Mouse (Mus musculus) Muller cell, postnatal 12 days (primary cell): ENCODE data around the gene Unc13b.

Experiments
- DNase-seq: peaks from one replicate; pipeline ENCODE4 v3.0.0-alpha.2; 2015; ENCODE audit errors: inconsistent ontology term

The Unc13b gene

DNA sequence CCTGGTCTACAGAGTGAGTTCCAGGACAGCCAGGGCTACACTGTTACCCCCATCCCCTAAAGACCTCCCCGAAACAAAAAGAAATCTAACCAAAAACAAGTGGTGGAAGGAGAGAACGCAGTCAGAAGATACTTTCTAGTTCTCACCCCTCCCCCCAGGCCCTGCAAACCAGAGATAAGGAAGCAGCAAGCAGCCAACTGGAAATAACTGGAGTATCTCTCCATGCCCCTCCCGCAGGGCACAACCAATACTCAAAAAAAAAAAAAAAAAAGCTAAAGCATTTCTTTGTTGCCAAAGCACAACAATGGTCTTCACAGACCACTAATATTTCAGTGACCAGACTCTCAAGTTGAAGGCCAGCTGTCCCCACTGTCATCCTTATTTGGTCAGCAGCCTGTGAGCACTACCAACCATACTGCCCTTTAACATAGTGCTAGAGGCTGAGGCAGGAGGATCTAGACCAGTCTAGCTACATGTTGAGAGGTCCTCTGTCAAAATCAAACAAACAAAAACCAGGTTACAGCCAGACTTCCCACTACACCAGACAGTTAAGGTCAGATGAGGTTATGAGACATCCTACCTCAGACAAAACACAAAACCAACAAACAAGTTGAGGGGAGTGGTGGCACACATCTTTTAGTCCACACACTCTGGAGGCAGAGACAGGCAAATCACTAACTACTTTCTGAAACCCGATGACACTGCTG is 20.7 kb upstream of the Unc13b start:
- DNase-seq: no peak

DNA sequence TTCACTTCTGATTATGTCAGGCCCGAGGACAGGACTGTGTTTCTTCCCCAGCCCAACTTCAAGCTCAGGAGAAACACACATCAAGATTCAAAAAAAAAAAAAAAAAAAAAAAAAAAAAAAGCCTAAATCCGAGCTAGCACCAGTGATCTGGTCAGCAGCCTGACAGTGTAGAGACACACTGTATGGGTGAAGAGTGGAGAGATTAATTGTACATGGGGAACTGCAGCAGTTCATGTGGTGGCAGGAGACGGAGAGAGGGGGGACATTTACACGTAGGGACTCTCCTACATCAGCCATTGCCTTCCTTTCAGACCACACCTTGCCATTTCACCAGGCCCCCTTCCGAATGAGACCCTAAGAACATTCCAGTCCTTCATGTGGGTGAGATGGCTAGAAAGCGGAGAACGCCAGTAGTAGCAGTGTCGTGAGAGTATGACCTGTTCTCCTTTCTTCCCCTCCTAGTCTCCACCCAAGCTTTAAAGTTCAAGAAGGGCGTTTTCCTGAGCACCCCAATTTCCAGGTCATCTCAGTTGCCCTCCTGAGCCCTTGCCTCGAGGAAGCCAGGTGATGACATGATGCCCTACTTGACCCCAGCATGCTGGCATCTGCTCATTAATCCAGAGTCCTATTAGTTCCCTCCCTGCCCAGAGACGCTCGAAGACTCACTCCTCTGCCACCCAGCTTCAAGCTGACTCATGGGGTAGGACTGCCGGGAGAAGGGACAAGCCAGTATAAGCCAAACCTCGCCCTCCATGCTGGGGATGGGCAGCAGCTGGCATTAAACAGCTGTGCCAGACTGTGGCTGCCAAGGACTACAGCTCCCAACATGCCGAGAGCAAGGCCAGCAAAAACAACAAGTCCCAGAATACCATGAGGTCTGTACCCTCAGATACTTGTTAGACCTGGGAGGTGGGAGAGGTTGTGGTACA is 19.9 kb upstream of the Unc13b start:
- DNase-seq: peak; percentile 79

DNA sequence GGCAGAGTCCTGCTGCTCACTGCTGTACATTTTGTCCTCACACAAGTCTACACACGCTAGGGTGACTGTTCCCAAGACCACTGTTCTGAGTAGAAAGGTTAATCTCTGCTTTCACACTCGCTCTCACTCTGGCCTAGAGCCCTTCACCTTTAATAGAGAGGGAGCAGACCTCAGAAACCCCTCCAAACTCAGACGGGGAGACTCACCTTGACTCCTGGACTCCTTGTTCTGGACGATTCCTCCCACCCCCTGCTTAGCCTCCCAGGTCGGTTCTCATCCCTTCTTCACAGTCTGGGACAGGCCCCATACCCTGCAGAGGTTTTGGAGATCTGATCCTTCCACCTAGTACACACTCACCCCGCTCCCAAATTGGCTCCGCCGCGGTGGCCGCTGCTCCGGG is 19.1 kb upstream of the Unc13b start:
- DNase-seq: peak; percentile 35

DNA sequence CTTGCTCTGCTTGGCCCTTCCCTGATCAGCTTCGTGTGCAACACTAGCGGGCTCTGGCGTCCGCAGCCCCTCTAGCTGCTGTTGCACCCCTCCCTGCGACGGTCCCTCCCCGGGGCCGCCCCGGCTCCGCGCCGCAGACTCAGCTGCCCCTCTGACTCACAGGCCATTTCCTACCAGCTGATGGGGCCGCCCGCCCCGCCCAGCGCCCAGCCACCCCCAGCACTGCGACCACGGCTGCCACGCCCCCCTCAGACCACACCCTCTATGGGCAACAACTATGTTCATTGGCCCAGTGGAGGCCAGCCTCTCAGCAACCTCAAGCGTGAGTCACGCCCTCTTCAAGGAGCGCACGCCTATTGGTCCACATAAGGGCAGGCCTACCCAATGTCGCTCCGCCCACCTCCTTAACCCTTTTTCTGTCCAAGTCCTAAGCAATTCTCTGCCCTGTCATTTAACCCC is 18.6 kb upstream of the Unc13b start:
- peak; percentile 100 for DNase-seq

DNA sequence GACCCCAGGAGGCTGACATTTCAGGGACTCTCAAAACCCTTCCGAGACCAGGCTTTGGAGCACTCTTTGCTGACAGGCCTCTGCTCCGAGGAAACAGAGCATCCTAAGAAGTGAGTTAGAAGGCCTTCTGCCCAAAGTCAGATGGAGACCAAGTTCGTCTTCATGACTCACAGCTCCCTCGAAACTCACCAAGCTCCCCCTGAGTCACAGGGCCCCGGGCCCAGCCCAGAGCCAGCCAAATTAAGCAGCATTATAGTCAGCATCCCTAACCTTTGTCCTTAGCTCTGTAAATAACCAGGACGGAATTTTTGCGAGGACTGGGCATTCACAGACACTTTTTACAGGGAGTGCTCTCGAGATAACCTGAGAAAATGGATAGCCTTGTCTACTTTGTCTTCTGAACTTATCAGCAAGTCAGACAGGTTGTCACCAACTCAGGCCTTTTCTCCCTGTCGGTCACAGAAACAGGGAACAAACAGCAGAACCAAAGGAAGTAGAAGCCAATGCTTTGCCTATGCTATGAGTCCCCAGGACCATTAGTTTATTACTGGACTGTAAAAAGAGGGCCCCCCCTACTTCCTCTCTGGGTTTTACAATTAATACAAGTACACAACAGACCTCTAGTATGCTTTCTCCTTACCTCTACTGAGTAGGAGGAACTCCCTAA is 17.7 kb upstream of the Unc13b start:
- DNase-seq: peak; percentile 68

DNA sequence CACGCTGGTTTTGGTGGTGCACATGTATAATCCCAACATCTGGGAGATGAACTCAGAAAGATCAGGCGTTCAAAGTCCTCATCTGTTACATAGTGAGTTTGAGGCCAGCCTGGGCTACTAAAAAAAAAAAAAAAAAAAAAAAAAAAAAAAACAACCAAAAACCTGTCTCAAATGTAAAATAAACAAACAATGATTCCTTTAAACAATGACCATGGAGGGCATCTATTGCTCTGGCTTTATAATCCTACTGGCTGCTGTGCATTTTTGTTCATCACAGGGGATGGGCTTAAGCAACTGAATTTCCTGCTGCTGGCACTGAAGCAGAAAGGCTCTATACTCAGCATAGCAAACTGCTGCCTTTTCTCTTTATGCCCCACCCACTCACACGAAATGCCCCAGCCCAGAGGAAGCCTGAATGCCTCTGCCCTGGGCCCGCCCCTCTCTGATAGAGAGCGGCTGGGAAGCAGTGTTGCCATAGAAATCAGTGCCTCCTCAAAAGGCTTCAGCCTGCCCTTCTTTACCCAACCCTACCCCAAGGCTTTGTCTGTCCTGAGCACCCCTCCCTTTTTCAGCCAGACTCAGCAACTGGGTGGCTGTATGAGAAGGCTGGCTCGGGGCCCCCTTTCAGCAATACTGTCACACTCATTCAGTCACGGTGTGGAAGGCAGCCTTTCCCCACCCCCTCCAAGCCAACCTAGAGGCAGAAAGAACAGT is 15.0 kb upstream of the Unc13b start:
- peak; percentile 94 for DNase-seq

DNA sequence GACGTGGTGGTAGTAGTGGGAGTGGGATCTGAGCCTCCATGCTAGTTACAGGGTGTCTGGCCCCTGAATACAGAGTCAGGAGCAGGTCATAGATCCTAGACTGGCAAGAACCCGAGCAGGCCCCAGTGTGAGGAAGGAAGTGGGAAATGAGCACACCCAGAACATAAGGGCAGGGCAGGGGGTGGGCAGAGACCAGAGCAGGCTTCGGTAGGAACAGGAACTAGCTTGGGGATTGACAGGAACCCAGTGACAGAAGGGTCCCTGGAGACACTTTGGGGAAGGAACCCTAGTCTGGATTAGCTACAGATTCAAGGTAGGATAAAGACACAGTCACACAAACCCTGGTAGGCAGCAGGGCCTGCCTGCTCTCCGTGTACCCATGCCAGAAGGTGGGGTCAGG is 14.1 kb upstream of the Unc13b start:
- DNase-seq: peak; percentile 19

DNA sequence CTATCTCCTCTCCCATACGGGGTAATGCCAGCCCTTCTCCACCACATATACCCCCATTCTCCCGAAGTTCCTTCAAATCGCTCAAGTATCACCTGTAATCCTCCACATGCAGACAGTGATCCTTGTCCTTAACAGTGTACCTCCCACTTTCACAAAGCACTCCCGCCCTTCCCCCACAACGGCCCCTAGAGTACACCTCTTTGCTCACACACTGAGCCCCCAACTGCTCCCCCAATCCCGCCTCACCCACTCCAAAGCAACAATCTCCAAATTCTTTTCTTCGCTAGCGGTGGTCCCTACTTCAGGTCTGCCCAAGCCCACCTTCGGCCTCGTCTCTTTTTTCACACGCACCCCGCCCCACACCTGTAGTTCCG is 13.5 kb upstream of the Unc13b start:
- DNase-seq: no peak

DNA sequence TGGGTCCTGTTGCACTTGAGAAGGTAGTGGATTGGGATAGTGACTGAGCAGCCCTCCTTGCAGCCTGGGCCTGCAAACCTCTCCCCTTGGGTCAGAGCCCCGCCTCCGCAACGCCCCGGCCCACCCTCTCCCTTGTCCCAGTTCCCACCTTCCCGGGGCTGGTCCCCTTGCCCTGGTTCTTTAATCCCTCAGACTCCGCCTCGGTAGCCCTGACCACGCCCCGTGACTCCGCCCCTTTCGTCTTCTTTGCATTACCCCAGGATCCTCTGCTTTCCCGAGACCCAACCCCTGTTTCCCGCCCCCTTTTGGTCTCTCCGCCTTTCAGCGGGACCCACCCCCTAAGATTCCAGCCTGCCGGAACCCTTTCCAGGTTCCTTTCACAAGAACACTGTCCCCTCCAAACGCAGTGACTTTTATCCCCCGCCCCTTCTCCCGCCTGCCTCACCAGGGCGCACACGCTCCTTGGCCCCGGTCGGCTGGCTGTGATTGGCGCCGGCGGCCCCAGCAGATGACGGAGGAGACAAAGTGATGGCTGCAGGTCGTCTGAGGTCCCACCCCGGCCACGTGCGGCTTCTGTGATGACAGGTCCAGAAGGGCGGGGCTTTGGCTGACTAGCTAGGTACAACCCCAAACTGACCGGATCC is 13.0 kb upstream of the Unc13b start, which contains the start of gene Fam214b:
Fam214b (minus strand) TSS at position 562 of the 644 bp plus-strand sequence.
- peak; percentile 100 for DNase-seq

DNA sequence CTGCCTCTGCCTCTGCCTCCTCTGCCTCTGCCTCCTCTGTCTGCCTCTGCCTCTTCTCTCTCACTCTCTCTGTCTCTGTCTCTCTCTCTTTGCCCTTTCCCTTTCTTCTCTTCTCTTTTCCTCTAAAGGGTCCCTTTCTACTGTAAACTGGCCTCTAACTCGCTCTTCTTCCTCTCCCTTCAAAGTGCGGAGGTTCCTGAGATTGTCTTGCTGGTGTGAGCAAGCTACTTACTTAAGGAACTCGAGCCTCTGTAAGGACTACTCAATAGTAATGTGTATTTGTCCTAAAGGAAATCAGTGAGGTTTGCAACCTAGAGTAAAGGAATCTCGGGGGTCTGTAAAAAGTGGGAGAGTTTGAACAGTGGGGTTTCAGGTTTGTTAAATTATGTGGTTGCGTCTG is 12.1 kb upstream of the Unc13b start:
- peak; percentile 4 for DNase-seq

DNA sequence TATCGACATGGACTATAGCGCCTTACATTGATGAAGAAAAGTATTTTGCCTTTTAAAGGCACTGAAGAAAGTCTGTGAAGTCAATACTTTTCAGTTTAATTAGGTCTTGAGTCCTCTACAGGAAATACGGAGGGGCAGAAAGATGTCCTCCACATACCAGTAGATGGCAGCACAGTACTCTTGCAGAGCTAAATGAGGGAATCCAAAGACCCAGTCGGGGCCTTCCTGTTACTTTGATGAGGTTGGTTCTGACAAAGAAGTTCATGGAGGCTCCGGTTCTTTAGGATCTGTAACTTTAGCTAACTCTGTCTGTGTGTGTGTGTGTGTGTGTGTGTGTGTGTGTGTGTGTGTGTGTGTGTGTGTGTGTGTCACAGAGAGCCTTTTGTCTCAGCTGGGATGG is 11.5 kb upstream of the Unc13b start:
- peak; percentile 78 for DNase-seq

DNA sequence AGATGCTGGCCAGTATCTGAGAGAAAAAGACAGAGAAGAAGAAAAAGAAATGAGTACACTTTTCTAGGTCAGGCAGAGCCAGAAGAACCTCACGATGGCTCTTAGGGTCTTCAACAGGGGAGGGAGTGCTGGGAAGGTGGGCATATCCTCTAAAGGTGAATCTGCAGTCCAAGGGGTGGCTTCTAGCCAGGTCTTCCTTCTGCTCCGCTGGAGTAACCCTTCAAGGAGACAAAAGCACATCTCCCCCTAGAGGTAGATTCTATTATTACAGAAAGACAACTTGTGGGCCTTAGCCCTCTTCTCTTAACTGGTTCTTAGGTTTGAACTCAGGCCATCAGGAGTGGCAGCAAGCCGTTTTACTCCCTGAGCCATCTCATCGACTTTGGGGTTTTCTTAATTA is 6.1 kb upstream of the Unc13b start:
- DNase-seq: peak; percentile 44

DNA sequence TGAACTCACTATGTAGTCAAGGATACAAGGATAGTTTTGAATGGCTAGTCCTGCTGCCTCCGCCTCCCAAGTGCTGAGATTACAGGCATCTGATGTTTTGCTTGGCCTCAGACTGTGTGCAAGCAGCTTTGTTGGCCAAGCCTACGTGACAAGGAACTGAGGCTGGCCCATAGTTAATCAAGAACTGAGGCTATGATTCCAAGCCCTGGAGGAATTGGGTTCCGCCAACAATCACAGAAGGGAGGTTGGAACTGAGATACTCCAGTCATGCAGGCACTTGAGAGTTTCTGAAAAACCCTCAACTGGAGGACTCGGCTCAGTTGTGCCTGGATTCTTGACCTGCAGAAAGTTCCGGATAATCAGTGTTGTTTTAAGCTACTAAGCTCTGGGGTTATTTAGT is 1.1 kb upstream of the Unc13b start:
- DNase-seq: no peak

DNA sequence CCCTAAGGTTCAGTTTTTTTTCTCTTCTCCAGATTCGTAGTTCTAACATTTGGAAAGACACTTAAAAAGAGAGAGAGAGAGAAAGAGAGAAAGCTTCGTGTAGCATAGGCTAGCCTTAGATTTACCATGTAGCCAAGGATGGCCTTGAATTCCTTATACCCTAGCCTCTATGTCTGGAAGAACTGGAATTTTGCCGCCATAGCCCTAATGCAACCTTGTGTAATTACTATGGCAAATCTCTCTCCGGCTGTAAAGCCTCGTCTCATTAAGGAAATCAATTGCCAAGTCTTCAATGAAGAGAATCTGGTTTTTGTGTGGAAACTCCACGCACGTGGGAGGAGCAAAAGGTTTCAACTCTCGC is 381 bp upstream of the Unc13b start:
- no peak for DNase-seq

DNA sequence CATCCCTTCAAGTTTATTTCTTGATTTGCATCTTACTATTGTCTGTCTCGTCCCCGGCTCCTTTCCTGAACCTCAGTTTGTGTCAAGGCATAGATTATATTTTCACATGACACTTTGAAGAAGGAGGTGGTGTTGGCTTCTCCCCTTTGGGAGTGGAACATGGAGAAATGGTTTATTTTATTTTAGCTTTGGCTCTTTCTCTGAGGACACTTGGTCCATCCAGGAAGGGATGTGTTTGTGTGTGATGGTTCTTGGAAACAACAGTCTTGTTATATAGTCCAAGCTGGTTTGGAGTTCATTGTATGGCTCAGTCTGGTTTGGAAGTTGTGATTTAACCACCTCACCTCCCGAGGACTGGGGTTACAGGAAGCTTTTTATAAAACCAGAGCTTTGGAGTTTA is 944 bp downstream of the Unc13b start:
- DNase-seq: no peak

DNA sequence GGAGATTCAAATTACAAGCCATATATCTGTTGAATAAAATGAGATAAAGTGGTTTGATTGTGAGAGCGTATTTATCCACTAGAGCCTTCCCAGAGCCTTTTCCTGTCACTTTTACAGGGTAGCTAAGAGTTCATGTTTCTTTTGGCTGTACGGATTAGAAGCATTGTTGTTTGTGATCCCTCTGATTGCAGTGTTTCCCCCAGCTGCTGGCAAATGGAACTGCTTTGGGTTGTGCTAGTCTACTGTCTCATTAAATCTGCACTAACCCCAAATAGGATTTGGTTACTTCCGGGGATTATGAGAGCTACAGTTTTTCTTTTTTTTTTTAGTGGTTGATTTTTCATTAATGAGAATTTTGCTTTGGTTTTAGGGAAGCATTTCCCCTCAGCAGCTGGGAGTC is 1.5 kb downstream of the Unc13b start:
- DNase-seq: no peak

DNA sequence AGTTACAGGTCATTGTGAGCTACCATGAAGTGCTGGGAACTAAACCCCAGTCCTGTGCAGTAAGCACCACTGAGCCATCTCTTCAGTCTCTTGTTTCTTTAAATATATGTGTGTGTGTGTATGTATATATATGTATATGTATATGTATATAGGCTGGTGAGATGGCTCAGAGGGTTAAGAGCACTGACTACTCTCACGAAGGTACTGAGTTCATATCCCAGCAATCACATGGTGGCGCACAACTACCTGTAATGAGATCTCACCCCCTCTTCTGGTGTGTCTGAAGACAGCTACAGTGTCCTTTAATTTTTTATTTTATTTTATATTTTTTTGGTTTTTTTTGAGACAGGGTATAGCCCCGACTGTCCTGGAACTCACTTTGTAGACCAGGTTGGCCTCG is 6.7 kb downstream of the Unc13b start:
- DNase-seq: no peak

DNA sequence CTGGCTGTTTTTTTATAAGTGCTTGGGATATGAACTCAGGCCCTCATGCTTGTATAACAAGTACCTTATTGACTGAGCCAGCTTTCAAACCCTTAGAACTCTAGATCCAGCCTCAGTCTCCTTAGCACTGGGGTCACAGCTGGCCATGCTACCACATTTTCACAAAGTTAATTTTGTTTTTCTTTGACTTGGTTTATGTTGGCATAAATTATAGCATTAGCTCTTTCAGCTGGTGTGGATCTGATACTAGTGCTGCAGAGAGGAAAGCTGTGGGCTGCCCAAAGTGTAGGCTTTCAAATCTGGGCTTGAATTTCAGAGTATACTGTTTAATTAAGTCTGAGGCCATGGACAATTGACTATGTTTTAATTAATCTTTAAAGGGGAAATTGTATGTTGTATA is 16.2 kb downstream of the Unc13b start:
- no peak for DNase-seq

DNA sequence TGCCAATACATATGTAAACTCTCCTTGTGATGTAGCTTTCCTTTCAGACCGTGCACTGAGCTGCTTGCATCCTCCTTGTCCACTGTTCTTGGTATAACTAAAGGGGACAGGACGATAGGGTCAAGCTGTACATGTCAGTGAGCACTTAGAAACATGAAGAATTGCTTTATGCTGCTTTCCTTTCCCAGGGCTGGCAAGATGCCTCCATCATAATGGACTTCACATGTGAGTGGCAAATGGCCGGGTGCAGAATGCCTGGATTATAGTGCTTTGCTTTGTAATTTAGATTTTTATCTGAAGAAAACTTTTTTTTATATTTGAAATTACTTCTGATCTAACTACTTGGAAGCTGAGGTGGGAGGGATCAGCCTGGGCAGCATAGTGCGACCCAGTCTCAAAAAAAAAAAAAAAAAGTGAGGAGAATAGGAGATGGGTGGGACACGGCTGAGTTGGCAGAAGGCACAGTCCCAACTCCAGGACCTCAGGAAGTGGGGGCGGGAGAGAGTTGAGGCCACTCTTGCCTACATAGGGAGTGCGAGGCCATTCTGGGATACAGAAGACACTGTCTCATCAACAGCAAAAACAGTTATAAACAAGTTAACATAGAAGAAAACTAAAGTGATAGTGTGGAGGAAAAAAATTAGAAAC is 19.4 kb downstream of the Unc13b start:
- peak; percentile 6 for DNase-seq

DNA sequence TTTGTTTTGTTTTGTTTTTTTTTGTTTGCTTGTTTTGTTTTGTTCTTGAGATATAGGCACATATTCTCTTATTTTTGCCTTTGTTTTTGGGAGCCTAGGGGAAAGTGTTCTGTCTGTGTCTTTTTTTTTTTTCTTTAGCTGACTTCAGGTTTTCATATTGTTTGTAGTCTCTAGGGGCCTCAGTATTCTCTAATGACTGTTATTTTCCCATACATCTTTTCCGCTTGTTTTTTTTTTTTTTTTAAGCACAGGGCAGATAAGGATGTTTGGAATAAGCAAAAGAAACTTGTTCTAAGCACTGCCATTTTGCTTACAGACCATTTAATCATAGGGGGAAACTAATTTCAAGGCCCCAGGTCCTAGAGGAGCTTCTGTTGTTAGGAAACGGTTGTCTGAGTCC is 23.7 kb downstream of the Unc13b start:
- no peak for DNase-seq

DNA sequence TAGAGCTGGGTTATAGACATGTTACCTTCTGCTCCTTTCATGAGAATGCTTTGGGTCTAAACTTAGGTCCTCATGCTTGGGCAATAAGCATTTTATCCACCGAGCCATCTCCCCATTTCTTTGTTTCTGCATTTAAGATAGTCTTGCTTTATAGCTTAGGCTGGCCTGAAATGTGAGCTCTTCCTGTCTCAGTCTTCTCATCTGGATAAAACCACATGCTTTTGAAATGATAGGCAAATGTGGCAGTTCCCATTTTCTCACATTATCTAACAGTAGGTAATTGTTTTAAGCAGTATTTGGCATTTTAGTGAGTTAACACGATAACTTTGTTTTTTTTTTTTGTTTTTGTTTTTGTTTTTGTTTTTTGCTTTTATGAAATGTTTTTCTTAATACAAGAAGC is 31.2 kb downstream of the Unc13b start:
- DNase-seq: no peak
